Mouse (Mus musculus) heart, postnatal 0 days (tissue): ENCODE data around the gene Mr1. TPM values are rescaled to one million over a fixed set of nuclear protein-coding genes. Genes with fewer than 3 reads are reported as not detected.

ENCODE experiments used
- ATAC-seq: fragments of 200-750 bp; cut with Nextera tagmentation; 2 replicates; pipeline ENCODE4 v1.8.0; 2017; ENCODE audit warnings: low read depth, moderate number of reproducible peaks, moderate library complexity; ENCODE audit not compliant: insufficient read depth
- DNase-seq: peaks from one replicate; pipeline ENCODE4 v3.0.0-alpha.2; 2016; ENCODE audit warnings: low spot score
- H3K27ac ChIP-seq: fragments of 300-500 bp; sonication (generic); 2 replicates; pipeline ENCODE4 v1.5.1; 2014; ENCODE audit warnings: low read depth, mild to moderate bottlenecking
- H3K27me3 ChIP-seq: fragments of 300-500 bp; sonication (generic); 2 replicates; pipeline ENCODE4 v1.6.1; 2014; ENCODE audit warnings: low read length, mixed read lengths; ENCODE audit not compliant: control insufficient read depth, insufficient read depth
- H3K36me3 ChIP-seq: fragments of 300-500 bp; sonication (generic); replicated peaks from 2 replicates; pipeline ENCODE4 v1.6.1; 2014; ENCODE audit warnings: low read length, mixed read lengths; ENCODE audit not compliant: control insufficient read depth, insufficient read depth
- H3K4me1 ChIP-seq: fragments of 300-500 bp; sonication (generic); 2 replicates; pipeline ENCODE4 v1.6.1; 2014; ENCODE audit warnings: antibody characterized with exemption; ENCODE audit not compliant: control insufficient read depth, insufficient read depth
- H3K4me2 ChIP-seq: fragments of 300-500 bp; sonication (generic); 2 replicates; pipeline ENCODE4 v1.6.1; 2014; ENCODE audit warnings: low read depth, mild to moderate bottlenecking, low read length, moderate library complexity
- H3K4me3 ChIP-seq: fragments of 300-500 bp; sonication (generic); 2 replicates; pipeline ENCODE4 v1.5.1; 2014; ENCODE audit warnings: low read depth, low read length
- H3K9ac ChIP-seq: fragments of 300-500 bp; sonication (generic); replicated peaks from 2 replicates; pipeline ENCODE4 v1.6.1; 2014; ENCODE audit warnings: low read depth, low read length, mixed read lengths
- H3K9me3 ChIP-seq: fragments of 300-500 bp; sonication (generic); replicated peaks from 2 replicates; pipeline ENCODE4 v1.6.1; 2016; ENCODE audit warnings: low read length; ENCODE audit not compliant: control insufficient read depth
- CTCF ChIP-seq: IDR thresholded peaks from 2 replicates; pipeline ENCODE4 v1.5.1; 2016; ENCODE audit warnings: antibody characterized with exemption, control low read depth, low read depth
- EP300 ChIP-seq: IDR thresholded peaks from 2 replicates; pipeline ENCODE4 v1.6.1; 2016; ENCODE audit warnings: antibody characterized with exemption, low read depth
- WGBS: fragments of 180-500 bp; shearing (Covaris S2); extraction: QIAGEN DNeasy Blood & Tissue Kit; methylation state at CpG from one replicate; pipeline ENCODE4 v1.1.7; 2014; 5-methylcytosine and 5-hydroxymethylcytosine counted together
- polyA plus RNA-seq: library from polyadenylated mRNA; unstranded; fragments of >200 nt; fragmentation: Nextera tagmentation; extraction: Ambion mirVana; gene quantifications from 2 replicates; pipeline ENCODE4 v1.2.1, GENCODE M21; 2015
- total RNA-seq: library from RNA; depleted of rRNA; stranded (reverse); fragments of >200 nt; gene quantifications from 2 replicates; pipeline ENCODE4 v1.2.3, GENCODE M21; 2014; ENCODE audit warnings: low replicate concordance

Gene Mr1
- total and polyA plus RNA-seq, 2 experiments from 2014 or later: 6.5 to 8.2 TPM

DNA sequence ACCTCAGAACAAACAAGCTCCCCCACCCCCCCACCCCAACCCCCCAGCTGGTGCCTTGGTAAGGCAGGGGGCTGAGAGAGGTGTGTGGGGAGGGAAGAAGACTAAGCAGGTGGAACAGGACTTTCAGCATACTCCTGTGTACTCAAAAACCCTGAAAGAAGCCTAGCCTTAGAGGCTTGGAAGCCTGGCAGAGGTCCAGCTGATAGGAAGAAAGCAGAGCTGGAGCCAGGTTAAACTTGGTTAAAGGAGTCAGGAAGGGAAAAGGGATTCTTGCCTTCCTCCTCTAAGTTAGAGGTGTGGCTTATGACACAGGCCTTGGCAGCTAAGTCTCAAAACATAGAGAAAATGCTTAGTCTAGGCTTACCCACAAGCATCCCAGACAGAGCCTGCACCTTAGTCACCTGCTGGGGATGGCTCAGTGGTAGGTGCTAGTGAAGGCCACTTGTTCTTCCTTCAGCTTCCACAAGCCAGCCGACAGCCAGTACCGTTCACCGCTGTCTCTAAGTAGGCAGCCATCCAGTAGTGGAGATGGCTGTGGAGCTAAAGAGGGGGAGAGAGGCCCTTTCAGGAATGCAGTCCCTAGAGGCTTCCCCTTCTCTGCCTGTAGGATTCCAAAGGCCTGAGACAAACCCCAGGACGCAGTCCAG, 53.3 kb downstream of the Mr1 start:
- no peaks in the 10 kb centered on the region for H3K27me3 ChIP-seq
- DNase-seq: peak; percentile 89
- WGBS: 4% methylated on average over 4 of the region's 4 CpGs
- no peaks in the 10 kb centered on the region for H3K9me3 ChIP-seq
- peaks cover 46% of the 10 kb centered on the region for H3K4me1 ChIP-seq
- H3K27ac ChIP-seq: peak overlapping the region; percentile 74
- ATAC-seq: peak; percentile 87
- TF ChIP-seq CTCF (no peak), EP300 (0 out of 2 replicates have a peak, but pooled peaks have one; percentile 56)
- H3K9ac ChIP-seq: no peak overlapping the region
- H3K4me2 ChIP-seq: peak overlapping the region; percentile 18
- H3K36me3 ChIP-seq: no peaks in the 10 kb centered on the region
- no peak overlapping the region for H3K4me3 ChIP-seq

DNA sequence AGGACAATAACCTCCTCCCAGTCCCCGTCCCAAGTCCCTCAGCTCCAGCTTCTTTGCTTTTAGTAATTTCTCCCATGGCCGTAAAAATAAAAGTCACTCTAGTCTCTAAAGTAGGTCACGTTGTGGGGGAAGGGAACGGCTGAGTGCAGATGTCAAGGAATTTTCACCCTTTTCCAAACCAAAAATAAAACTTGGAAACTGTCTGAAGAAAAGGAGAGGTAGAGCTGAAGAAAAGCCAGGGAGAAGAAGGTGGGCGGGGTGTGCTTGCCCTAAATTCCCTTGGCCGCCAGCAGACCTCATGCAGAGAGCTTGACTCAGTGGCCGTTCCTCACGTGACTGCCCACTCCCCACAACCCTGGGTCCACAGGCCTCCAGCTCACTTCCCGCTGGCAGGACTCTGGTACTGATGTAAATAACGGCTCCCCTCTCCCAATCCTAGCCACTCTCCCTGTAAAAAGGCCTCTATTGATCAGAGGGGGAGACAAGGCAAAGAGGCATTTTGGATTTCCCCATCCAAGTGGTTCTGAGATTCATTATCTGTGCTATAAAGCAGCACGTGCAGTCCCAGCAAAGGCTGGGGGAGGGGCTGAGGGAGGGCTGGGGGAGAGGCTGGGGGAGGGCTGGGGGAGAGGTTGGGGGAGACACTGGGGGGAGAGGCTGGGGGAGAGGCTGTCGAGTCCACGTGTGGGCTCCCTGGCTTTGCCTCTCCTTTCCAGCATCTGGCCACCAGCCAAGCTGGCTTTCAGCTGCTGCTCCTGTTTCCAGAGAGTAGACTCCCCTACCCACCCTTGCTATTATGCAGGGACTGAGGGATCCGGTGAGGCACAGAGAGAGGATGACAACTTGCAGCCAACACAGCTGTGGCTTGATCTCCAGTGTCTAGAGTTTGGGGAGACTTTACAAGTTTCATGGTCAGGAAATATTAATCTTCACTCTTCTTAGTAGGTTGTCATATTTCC, 54.5 kb downstream of the Mr1 start:
- DNase-seq (peak; percentile 59), ATAC-seq (no peak)
- Histone ChIP-seq H3K36me3 (no peaks in the 10 kb centered on the region), H3K27ac (peak overlapping the region; percentile 74), H3K4me1 (peaks cover 46% of the 10 kb centered on the region), H3K4me3 (no peak overlapping the region), H3K9me3 (no peaks in the 10 kb centered on the region), H3K27me3 (no peaks in the 10 kb centered on the region), H3K9ac (no peak overlapping the region), H3K4me2 (no peak overlapping the region)
- no peak for TF ChIP-seq EP300
- no peak for TF ChIP-seq CTCF
- 26% methylated on average over 14 of the region's 14 CpGs for WGBS

DNA sequence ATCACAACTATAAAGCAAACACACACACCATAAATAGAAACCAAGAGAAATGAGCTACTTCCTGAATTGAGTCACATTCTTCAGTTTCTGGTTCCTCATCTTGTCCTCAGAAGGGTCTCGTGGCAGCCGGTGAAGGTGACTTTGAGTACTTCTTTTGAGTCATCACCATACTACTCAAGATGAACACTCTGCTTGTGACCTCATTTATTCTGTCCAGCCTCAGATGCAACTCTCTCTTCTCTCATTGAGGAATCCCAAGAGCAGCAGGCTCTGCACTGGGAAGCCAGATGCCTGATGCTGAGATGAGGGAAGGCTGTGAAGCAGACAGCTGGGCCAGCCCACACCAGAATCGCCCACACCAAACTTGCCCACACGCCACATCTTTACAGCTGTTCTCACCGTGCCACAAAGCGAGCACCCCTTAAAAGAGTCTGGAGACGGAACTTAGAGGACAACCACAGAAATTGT, 55.2 kb downstream of the Mr1 start:
- Histone ChIP-seq H3K4me2 (no peak overlapping the region), H3K36me3 (no peaks in the 10 kb centered on the region), H3K27ac (peak overlapping the region; percentile 21), H3K9ac (no peak overlapping the region), H3K9me3 (no peaks in the 10 kb centered on the region), H3K4me3 (no peak overlapping the region), H3K4me1 (peaks cover 46% of the 10 kb centered on the region), H3K27me3 (no peaks in the 10 kb centered on the region)
- 0 out of 2 replicates have a peak, but pooled peaks have one; percentile 10 for ATAC-seq
- WGBS: 65% methylated on average over 7 of the region's 7 CpGs
- no peak for DNase-seq
- TF ChIP-seq EP300 (no peak), CTCF (no peak)

- Histone ChIP-seq H3K27me3 (no peaks in the 10 kb centered on the region), H3K27ac (no peak overlapping the region), H3K9me3 (no peaks in the 10 kb centered on the region), H3K4me3 (no peak overlapping the region), H3K4me2 (no peak overlapping the region), H3K36me3 (no peaks in the 10 kb centered on the region), H3K9ac (no peak overlapping the region), H3K4me1 (peaks cover 51% of the 10 kb centered on the region)
- TF ChIP-seq EP300 (no peak), CTCF (no peak)
- WGBS: 75% methylated on average over 1 of the region's 1 CpGs
- DNase-seq (no peak), ATAC-seq (no peak)
These were observed 55.9 kb downstream of the Mr1 start for GRCm38 (mm10) chr1:155090736-155091135.

DNA sequence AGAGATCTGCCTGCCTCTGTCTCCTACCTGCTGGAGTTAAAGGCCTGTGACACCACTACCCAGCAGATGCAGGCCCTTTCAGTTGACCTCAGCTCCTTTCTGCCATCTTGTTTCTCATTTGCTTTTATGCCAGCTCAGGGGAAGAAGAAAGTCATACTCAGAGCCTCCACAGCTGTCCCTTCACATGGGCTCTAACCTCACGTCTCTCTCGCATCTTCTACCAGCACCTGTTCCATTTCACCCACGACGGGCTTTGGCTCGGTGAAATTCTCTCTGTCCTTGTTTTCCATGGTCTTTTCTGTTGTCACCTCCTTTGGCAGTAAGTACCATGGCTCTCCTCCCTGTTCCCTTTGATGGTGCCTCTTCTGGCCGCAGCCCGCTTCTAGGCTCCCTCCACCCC, 56.3 kb downstream of the Mr1 start:
- Histone ChIP-seq H3K4me1 (peaks cover 54% of the 10 kb centered on the region), H3K27ac (no peak overlapping the region), H3K4me2 (no peak overlapping the region), H3K27me3 (no peaks in the 10 kb centered on the region), H3K9me3 (no peaks in the 10 kb centered on the region), H3K9ac (no peak overlapping the region), H3K4me3 (no peak overlapping the region), H3K36me3 (no peaks in the 10 kb centered on the region)
- 92% methylated on average over 7 of the region's 7 CpGs for WGBS
- no peak for DNase-seq
- TF ChIP-seq CTCF: no peak
- TF ChIP-seq EP300: no peak
- ATAC-seq: no peak
